Mouse (Mus musculus): ENCODE measurements at regions not wholly inside any gene's neighbourhood (a gene's known extent, or its start where the extent isn't known, plus 50 kb on each side); places are given as distances from the start of the nearest gene placed in this dataset.

DNA sequence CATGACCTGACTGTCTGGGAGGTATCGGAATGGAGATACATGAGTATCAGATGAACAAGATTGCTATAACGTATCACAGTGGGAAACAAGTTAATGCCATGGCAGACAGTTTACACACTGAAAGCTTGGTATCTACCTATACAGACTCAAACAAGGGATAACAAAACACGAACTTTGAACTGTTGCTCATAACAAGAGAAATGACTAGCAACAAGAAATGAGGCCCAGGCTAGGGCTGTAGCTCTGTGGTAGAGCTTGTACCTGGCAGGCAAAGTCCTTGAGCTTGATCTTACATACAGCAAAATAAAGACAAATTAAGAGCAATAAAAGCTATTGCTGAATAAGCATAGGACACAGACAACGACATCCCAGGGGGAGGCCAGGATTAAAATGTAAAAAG lies 172.4 kb upstream of the Pln start:
- Histone ChIP-seq H3K4me1 (no peaks in the 10 kb centered on the region), H3K27ac (no peak overlapping the region), H3K9me3 (no peaks in the 10 kb centered on the region), H3K4me3 (no peak overlapping the region), H3K36me3 (no peaks in the 10 kb centered on the region), H3K27me3 (ENCODE audit: insufficient read depth, poor library complexity, severe bottlenecking) (no peaks in the 10 kb centered on the region)
- 78% methylated on average over 4 of the region's 4 CpGs for WGBS
- no peak for DNase-seq (ENCODE audit: low spot score)

DNA sequence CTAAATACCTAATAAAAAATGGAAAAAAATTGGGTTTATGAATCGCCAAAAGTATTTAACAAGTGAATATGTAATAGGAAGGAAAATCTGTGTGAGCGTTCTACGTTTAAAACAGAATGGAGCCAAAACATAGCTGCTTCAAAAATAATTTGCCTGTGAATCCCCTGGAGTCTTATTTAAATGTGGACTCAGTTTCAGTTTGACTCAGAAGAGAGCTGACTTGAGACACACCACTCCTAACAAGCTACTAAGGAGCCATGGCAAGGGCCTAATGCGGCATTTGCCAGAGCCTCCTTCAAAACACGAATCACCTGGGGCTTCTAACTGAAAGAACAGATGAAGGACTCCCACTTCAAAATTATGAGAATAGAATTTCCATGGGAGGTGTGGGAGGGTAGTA lies 169.7 kb upstream of the Pln start:
- no peak for DNase-seq (ENCODE audit: low spot score)
- no peak overlapping the region for H3K27ac ChIP-seq
- H3K27me3 ChIP-seq (ENCODE audit: insufficient read depth, poor library complexity, severe bottlenecking), result no peaks in the 10 kb centered on the region
- no peaks in the 10 kb centered on the region for H3K36me3 ChIP-seq
- H3K4me1 ChIP-seq, result no peaks in the 10 kb centered on the region
- no peaks in the 10 kb centered on the region for H3K9me3 ChIP-seq
- 90% methylated on average over 5 of the region's 5 CpGs for WGBS
- no peak overlapping the region for H3K4me3 ChIP-seq

DNA sequence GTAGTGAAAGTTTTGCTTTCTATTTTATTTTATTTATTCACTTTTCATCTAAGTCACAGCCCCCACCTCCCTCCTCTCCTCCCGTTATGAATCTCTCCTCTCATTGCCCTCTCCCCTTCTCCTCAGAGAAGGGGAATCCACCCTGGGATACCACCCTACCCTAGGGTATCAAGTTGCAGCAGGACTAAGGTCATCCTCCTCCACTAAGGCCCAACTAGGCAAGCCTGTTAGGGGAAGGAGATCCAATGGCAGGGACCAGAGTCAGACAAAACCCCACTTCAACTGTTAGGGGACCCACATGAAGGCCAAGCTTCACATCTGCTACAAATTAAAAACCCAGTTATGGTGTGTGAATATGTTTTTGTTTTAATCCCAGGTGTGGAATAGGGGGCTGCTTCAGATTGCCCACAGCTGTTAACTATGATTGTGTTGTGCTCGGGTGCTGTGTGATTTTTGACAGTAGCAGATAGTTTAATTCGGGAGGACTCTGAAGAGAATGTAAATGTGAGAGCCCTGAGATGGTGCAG lies 163.4 kb upstream of the Pln start:
- H3K4me1 ChIP-seq, result peaks cover 18% of the 10 kb centered on the region
- no peaks in the 10 kb centered on the region for H3K27me3 ChIP-seq (ENCODE audit: insufficient read depth, poor library complexity, severe bottlenecking)
- H3K36me3 ChIP-seq, result no peaks in the 10 kb centered on the region
- no peak overlapping the region for H3K4me3 ChIP-seq
- 50% methylated on average over 3 of the region's 3 CpGs for WGBS
- H3K9me3 ChIP-seq, result no peaks in the 10 kb centered on the region
- no peak for DNase-seq (ENCODE audit: low spot score)
- H3K27ac ChIP-seq, result no peak overlapping the region

DNA sequence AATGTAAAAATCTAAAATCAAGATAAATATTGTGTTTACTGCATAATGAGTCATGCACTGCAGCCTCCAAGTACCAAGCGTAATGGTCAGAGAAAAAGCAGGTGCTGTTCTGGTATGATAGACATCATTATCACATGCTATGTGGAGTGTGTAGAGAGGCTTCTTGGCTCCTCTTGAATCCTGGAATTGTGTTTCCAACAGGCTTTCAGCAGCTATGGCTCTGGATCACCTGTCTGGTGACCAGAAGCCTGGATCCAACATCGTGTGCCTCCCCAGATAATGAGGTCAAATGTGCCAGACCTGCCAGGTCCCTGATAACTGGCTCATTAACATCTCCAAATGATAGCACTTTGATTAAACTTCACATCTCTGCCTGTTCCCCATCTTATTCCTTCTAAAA lies 161.5 kb upstream of the Pln start:
- H3K27ac ChIP-seq, result peak overlapping the region; percentile 67
- WGBS, result 48% methylated on average over 2 of the region's 2 CpGs

DNA sequence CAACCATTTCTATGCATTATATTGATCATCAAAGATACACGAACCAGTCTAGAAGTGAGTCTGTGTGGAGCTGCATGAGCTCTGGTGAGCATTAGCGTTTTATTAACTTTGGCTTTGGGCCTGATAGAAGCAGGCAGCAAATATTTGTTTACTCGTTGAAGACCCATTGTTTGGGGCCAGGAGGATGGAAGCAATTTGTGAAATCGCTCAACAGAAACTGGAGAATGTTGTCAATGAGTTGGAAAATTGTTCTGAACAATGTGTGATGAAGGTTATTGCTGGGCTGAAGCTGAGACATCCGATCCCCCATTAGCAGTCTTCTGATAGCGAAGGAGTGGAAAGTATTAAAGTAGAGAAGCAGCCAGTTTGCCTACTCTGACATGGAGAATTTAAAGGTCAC lies 158.9 kb upstream of the Pln start:
- H3K27ac ChIP-seq, result peak overlapping the region; percentile 85
- no peak overlapping the region for H3K4me3 ChIP-seq
- H3K4me1 ChIP-seq, result peaks cover 29% of the 10 kb centered on the region
- no peak for DNase-seq (ENCODE audit: low spot score)
- H3K9me3 ChIP-seq, result no peaks in the 10 kb centered on the region
- 75% methylated on average over 6 of the region's 6 CpGs for WGBS
- no peaks in the 10 kb centered on the region for H3K27me3 ChIP-seq (ENCODE audit: insufficient read depth, poor library complexity, severe bottlenecking)
- no peaks in the 10 kb centered on the region for H3K36me3 ChIP-seq

More for the DNA sequence above, 161.5 kb upstream of the Pln start:
- no peak overlapping the region for H3K4me3 ChIP-seq
- H3K36me3 ChIP-seq, result no peaks in the 10 kb centered on the region
- DNase-seq (ENCODE audit: low spot score), result no peak
- H3K27me3 ChIP-seq (ENCODE audit: insufficient read depth, poor library complexity, severe bottlenecking), result no peaks in the 10 kb centered on the region
- H3K4me1 ChIP-seq, result peaks cover 22% of the 10 kb centered on the region
- H3K9me3 ChIP-seq, result no peaks in the 10 kb centered on the region

DNA sequence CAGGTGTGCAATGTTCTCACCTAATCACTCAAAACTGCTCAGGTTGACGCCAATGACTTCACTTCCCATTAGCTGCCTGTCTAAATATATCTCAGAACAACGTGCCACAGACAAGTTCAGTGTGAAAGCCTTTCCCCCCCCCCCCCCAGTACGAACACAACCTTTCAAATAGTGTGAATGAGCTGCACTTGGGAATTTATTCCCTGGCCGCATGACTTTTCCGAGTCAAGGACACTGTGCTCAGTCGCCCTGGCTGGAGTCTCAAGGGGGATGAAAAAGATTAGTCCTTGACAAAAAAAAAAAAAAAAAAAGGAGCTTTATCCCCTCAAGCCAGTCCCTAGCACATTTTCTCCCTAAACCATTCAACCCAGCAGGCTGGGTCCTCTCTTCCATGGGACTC lies 158.4 kb upstream of the Pln start:
- peak overlapping the region; percentile 85; the same call in 1 of the 2 replicates for H3K27ac ChIP-seq
- 25% methylated on average over 6 of the region's 6 CpGs for WGBS
- no peaks in the 10 kb centered on the region for H3K27me3 ChIP-seq (ENCODE audit: insufficient read depth, poor library complexity, severe bottlenecking)
- H3K4me3 ChIP-seq, result no peak overlapping the region
- no peaks in the 10 kb centered on the region for H3K36me3 ChIP-seq
- no peaks in the 10 kb centered on the region for H3K9me3 ChIP-seq
- peaks cover 29% of the 10 kb centered on the region for H3K4me1 ChIP-seq
- no peak for DNase-seq (ENCODE audit: low spot score)

DNA sequence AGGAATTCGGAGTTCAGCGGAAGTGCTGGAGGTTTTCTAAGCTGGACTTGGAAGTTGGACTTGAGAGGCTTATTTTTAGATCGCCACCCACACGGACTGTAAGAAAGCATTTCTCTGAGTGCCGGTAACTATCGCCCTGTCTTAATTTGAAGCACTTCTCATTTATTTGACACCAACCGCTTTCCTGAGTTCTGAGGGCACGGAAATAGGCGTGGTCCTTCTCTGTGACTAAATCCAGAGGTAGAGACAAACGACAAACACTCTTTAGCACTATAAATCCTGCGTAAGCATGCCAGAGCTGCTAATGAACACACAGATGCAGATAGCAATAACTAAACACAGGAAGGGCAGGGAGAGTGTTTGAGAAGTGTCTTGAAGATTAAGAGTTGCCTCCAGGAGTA lies 156.7 kb upstream of the Pln start:
- H3K4me3 ChIP-seq, result no peak overlapping the region
- H3K27me3 ChIP-seq (ENCODE audit: insufficient read depth, poor library complexity, severe bottlenecking), result no peaks in the 10 kb centered on the region
- H3K9me3 ChIP-seq, result no peaks in the 10 kb centered on the region
- no peaks in the 10 kb centered on the region for H3K36me3 ChIP-seq
- 27% methylated on average over 11 of the region's 11 CpGs for whole genome bisulfite sequencing
- DNase-seq (ENCODE audit: low spot score), result peak; percentile 78
- H3K4me1 ChIP-seq, result peaks cover 29% of the 10 kb centered on the region
- peak overlapping the region; percentile 85 for H3K27ac ChIP-seq

DNA sequence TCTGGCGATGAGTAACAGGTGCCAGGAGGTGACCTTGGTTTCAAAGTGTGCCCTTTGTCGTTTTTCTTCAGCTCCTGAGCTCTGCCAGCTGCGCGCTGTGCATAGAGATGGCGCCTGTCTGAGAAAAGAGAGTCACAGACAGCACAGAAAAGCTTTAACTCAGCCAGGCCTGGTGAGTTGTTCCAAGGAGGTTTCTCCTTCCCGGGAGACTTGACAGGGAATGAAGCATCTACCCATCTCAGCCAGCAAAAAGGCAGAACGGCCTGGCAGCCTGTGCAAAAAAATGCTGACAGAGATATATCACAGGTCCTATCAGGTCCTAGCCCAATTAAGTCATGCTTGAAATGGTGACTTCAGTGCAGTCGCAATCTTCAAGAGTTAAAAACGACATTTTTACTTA lies 156.1 kb upstream of the Pln start:
- DNase-seq (ENCODE audit: low spot score), result no peak
- H3K4me3 ChIP-seq, result no peak overlapping the region
- 63% methylated on average over 9 of the region's 9 CpGs for WGBS
- H3K9me3 ChIP-seq, result no peaks in the 10 kb centered on the region
- no peaks in the 10 kb centered on the region for H3K36me3 ChIP-seq
- no peaks in the 10 kb centered on the region for H3K27me3 ChIP-seq (ENCODE audit: insufficient read depth, poor library complexity, severe bottlenecking)
- H3K27ac ChIP-seq, result peak overlapping the region; percentile 85
- H3K4me1 ChIP-seq, result peaks cover 29% of the 10 kb centered on the region

DNA sequence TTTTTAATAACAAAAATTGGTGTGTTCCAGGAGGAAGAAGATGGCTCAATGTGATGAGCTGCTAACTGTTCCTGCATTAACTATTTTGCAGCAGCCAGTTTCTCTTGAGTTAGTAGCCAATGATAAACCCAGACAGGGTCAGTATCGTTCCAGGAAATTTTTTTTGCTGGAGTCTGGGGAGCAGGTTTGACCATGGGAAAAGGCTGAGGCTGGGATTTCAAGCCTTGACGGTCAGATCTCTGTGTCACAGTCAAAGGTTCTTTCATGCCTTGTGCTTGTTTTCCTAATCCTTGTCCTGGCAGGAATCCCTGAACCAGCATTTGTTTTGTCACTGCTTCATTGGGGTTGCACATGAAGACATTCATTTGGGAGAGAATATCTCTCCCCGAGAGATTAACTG lies 129.0 kb upstream of the Pln start:
- DNase-seq (ENCODE audit: low spot score), result no peak
- Histone ChIP-seq H3K36me3 (no peaks in the 10 kb centered on the region), H3K27me3 (ENCODE audit: insufficient read depth, poor library complexity, severe bottlenecking) (no peaks in the 10 kb centered on the region), H3K4me1 (no peaks in the 10 kb centered on the region), H3K4me3 (no peak overlapping the region), H3K9me3 (no peaks in the 10 kb centered on the region), H3K27ac (no peak overlapping the region)
- 87% methylated on average over 3 of the region's 3 CpGs for WGBS

DNA sequence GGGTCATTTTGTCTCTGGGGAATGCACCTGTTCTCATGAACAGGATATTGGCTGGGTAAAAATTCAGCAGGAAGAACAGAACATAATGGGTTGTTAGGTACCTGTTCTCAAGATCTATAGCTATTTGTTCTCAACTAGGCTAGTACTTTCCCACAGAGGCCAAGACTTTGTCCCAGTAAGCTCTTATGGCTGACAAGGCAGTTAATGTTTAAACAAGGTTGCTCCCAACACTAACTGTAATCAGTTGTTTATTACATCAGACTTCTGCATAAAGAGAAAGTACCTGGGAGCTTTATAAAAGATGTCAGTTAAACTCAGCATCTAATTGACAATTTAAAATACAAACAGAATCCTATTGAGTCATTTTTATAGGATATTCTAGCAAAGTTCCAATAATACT lies 127.6 kb upstream of the Pln start:
- H3K36me3 ChIP-seq, result no peaks in the 10 kb centered on the region
- H3K27ac ChIP-seq, result no peak overlapping the region
- DNase-seq (ENCODE audit: low spot score), result no peak
- no peaks in the 10 kb centered on the region for H3K9me3 ChIP-seq
- no peaks in the 10 kb centered on the region for H3K4me1 ChIP-seq
- H3K27me3 ChIP-seq (ENCODE audit: insufficient read depth, poor library complexity, severe bottlenecking), result no peaks in the 10 kb centered on the region
- no peak overlapping the region for H3K4me3 ChIP-seq
